Mouse (Mus musculus): ENCODE results near the gene Ppp1r12c. TPM values are rescaled to one million over a fixed set of nuclear protein-coding genes. Genes with fewer than 3 reads are reported as not detected.
"Not testable (repeated sequence)": the region's sequence is repeated elsewhere in the genome, so short reads cannot be mapped to it uniquely, and the experiment has no call there.

Gene Ppp1r12c
- polyA plus RNA-seq, 2 experiments, result 15.6 to 22.2 TPM

- DNase-seq (ENCODE audit: low read depth in 3 of 3, low spot score in 3 of 3), result peak in 1 of 3 experiments; percentile 41
- Histone ChIP-seq H3K27ac (no peak within 1 kb of the TSS), H3K4me3 (ENCODE audit: insufficient read depth in 1 of 2, low read depth in 2 of 2, low read length in 2 of 2) (peak within 1 kb of the TSS; percentile 21 to 30; a peak in 2 of 4 replicates), H3K9me3 (ENCODE audit: control insufficient read depth, low read length) (no peaks in the 10 kb centered on the region), H3K9ac (replicated peaks) (no peak within 1 kb of the TSS), H3K36me3 (replicated peaks; ENCODE audit: control insufficient read depth, insufficient read depth, low read depth) (no peaks in the 10 kb centered on the region), H3K27me3 (ENCODE audit: control insufficient read depth, insufficient read depth, low read length) (peaks cover 8% of the 10 kb centered on the region), H3K4me1 (replicated peaks; ENCODE audit: control insufficient read depth in 2 of 2, insufficient read depth in 2 of 2, low read length in 1 of 2) (no peaks in the 10 kb centered on the region), H3K4me2 (ENCODE audit: low read depth) (peak within 1 kb of the TSS; percentile 25)
- WGBS (ENCODE audit: insufficient replicate concordance), result 7% methylated on average over 28 of the region's 28 CpGs
- peak; percentile 80 for ATAC-seq (ENCODE audit: insufficient read depth)
- TF ChIP-seq CTCF (IDR thresholded peaks at IDR 0.05; ENCODE audit: low read depth) (no peak), EP300 (IDR thresholded peaks at IDR 0.05; ENCODE audit: low read depth) (no peak)
Measured at GRCm38 (mm10) chr7:4532005-4532729, 30.7 kb upstream of the Ppp1r12c start, which contains the start of gene Dnaaf3. TSS of gene Dnaaf3 (minus strand) at chr7:4532453.

- not testable (repeated sequence) for ATAC-seq (ENCODE audit: insufficient read depth); H3K9ac ChIP-seq (replicated peaks); H3K27ac ChIP-seq; H3K36me3 ChIP-seq (replicated peaks; ENCODE audit: control insufficient read depth, insufficient read depth, low read depth); H3K4me3 ChIP-seq (ENCODE audit: insufficient read depth in 1 of 2, low read depth in 2 of 2, low read length in 2 of 2); H3K27me3 ChIP-seq (ENCODE audit: control insufficient read depth, insufficient read depth, low read length); H3K9me3 ChIP-seq (ENCODE audit: control insufficient read depth, low read length); H3K4me1 ChIP-seq (replicated peaks; ENCODE audit: control insufficient read depth in 2 of 2, insufficient read depth in 2 of 2, low read length in 1 of 2); H3K4me2 ChIP-seq (ENCODE audit: low read depth); DNase-seq (ENCODE audit: low read depth in 3 of 3, low spot score in 3 of 3)
- WGBS (ENCODE audit: insufficient replicate concordance), result 37% methylated on average over 6 of the region's 8 CpGs
Measured at GRCm38 (mm10) chr7:4530166-4530565, 28.7 kb upstream of the Ppp1r12c start.

GRCm38 (mm10) chr7:4527302-4527689 is 25.8 kb upstream of the Ppp1r12c start:
- no peak for ATAC-seq (ENCODE audit: insufficient read depth)
- H3K4me3 ChIP-seq (ENCODE audit: insufficient read depth in 1 of 2, low read depth in 2 of 2, low read length in 2 of 2), result no peak overlapping the region
- TF ChIP-seq EP300 (IDR thresholded peaks at IDR 0.05; ENCODE audit: low read depth), result no peak
- no peak for TF ChIP-seq CTCF (IDR thresholded peaks at IDR 0.05; ENCODE audit: low read depth)
- DNase-seq (ENCODE audit: low read depth in 3 of 3, low spot score in 3 of 3), result no peak
- H3K27ac ChIP-seq, result no peak overlapping the region
- no peaks in the 10 kb centered on the region for H3K9me3 ChIP-seq (ENCODE audit: control insufficient read depth, low read length)
- peaks cover 5% of the 10 kb centered on the region; the same call in 1 of the 2 replicates for H3K27me3 ChIP-seq (ENCODE audit: control insufficient read depth, insufficient read depth, low read length)
- H3K4me1 ChIP-seq (replicated peaks; ENCODE audit: control insufficient read depth in 2 of 2, insufficient read depth in 2 of 2, low read length in 1 of 2), result peaks cover 0 to 6% of the 10 kb centered on the region in 2 experiments; a peak in 2 of 4 replicates
- peak overlapping the region; percentile 49 for H3K4me2 ChIP-seq (ENCODE audit: low read depth)
- no peak overlapping the region for H3K9ac ChIP-seq (replicated peaks)
- WGBS (ENCODE audit: insufficient replicate concordance), result 56% methylated on average over 18 of the region's 18 CpGs
- no peaks in the 10 kb centered on the region for H3K36me3 ChIP-seq (replicated peaks; ENCODE audit: control insufficient read depth, insufficient read depth, low read depth)

- no peak overlapping the region; the same call in 1 of the 2 replicates for H3K9ac ChIP-seq (replicated peaks)
Measured at GRCm38 (mm10) chr7:4526341-4527301, 25.1 kb upstream of the Ppp1r12c start.

More at GRCm38 (mm10) chr7:4526341-4527301, 25.1 kb upstream of the Ppp1r12c start:
- Histone ChIP-seq H3K4me3 (ENCODE audit: insufficient read depth in 1 of 2, low read depth in 2 of 2, low read length in 2 of 2) (peak overlapping the region; percentile 3 to 33), H3K9me3 (ENCODE audit: control insufficient read depth, low read length) (no peaks in the 10 kb centered on the region), H3K27me3 (ENCODE audit: control insufficient read depth, insufficient read depth, low read length) (peaks cover 2% of the 10 kb centered on the region; the same call in 1 of the 2 replicates), H3K4me2 (ENCODE audit: low read depth) (peak overlapping the region; percentile 49), H3K27ac (no peak overlapping the region), H3K36me3 (replicated peaks; ENCODE audit: control insufficient read depth, insufficient read depth, low read depth) (no peaks in the 10 kb centered on the region), H3K4me1 (replicated peaks; ENCODE audit: control insufficient read depth in 2 of 2, insufficient read depth in 2 of 2, low read length in 1 of 2) (peaks cover 0 to 6% of the 10 kb centered on the region in 2 experiments; a peak in 2 of 4 replicates)
- DNase-seq (ENCODE audit: low read depth in 3 of 3, low spot score in 3 of 3) (peak; percentile 63 to 76 (median 66)), ATAC-seq (ENCODE audit: insufficient read depth) (peak; percentile 81)
- TF ChIP-seq EP300 (IDR thresholded peaks at IDR 0.05; ENCODE audit: low read depth) (0 out of 2 replicates have a peak, but pooled peaks have one; percentile 24), CTCF (IDR thresholded peaks at IDR 0.05; ENCODE audit: low read depth) (peak; percentile 85)
- WGBS (ENCODE audit: insufficient replicate concordance), result 19% methylated on average over 40 of the region's 40 CpGs
